Mouse (Mus musculus) liver, embryonic 14.5 days (tissue): ENCODE results near the gene Sh3bp2.

Experiments
- CTCF ChIP-seq: IDR thresholded peaks from 2 replicates; pipeline ENCODE4 v1.5.1; 2016; ENCODE audit warnings: antibody characterized with exemption, low read depth, control low read depth
- EP300 ChIP-seq: IDR thresholded peaks from 2 replicates; pipeline ENCODE4 v1.6.1; 2016; ENCODE audit warnings: antibody characterized with exemption, low read depth

- TF ChIP-seq CTCF (no peak), EP300 (no peak)
Observed at GRCm38 (mm10) chr5:34533066-34533465, 7.4 kb downstream of the Sh3bp2 start.
